Mouse (Mus musculus): ENCODE measurements around the gene Lrba. TPM values are rescaled to one million over a fixed set of nuclear protein-coding genes. Genes with fewer than 3 reads are reported as not detected.

Gene Lrba
- total RNA-seq (2023): 75.0 to 80.7 TPM (median 76.8 TPM) in 4 replicates

GRCm38 (mm10) chr3:86224564-86225421 is at the start of gene Lrba:
Gene Lrba (plus strand): TSS chr3:86224680.

GRCm38 (mm10) chr3:86548091-86549015 is 323.9 kb downstream of the Lrba start, which contains the start of gene Mab21l2:
Gene Mab21l2 (minus strand): TSS chr3:86548629.

Other genes with a start within 250 kb of the Lrba start
- gene Prss48, start 222.2 kb upstream of the Lrba start, total RNA-seq (2023): not detected in 4 replicates
- 1,656 to 1,832 TPM (median 1,727 TPM) in 4 replicates for gene Rps3a1, start 82.0 kb upstream of the Lrba start, total RNA-seq (2023)

Measured in B cell, adult 62 days (primary cell).